Mouse (Mus musculus) left cerebral cortex, adult 2 months (tissue): ENCODE measurements around the gene Hif3a. TPM values are rescaled to one million over a fixed set of nuclear protein-coding genes. Genes with fewer than 3 reads are reported as not detected.
"Not testable (repeated sequence)": the region's sequence is repeated elsewhere in the genome, so short reads cannot be mapped to it uniquely, and the experiment has no call there.

ENCODE experiments used
- DNase-seq, 2 experiments: peaks; one replicate each; pipeline ENCODE4 v3.0.0; 2021 to 2022; ENCODE audit warnings: low spot score in 2 of 2, mixed read lengths in 1 of 2; ENCODE audit errors: extremely low spot score in 1 of 2
- H3K27ac ChIP-seq: fragments of 200-600 bp; 2 replicates; pipeline ENCODE4 v1.8.1; 2022
- H3K4me3 ChIP-seq: fragments of 200-600 bp; 2 replicates; pipeline ENCODE4 v1.8.1; 2022
- CTCF ChIP-seq: fragments of 200-600 bp; IDR thresholded peaks from 2 replicates; pipeline ENCODE4 v1.8.1; 2022; ENCODE audit warnings: antibody characterized with exemption, mild to moderate bottlenecking, moderate library complexity
- intact Hi-C: fragments of 180-260 bp; cut with DNase I; formaldehyde crosslinking; loops from one replicate; pipeline ENCODE4 v1.15.1; 2025
- long read RNA-seq, 2 experiments: library from polyadenylated mRNA; stranded (forward); transcript quantifications; one replicate each; pipeline ENCODE4 v2.0.0; 2021; ENCODE audit warnings: borderline mapping rate in 2 of 2
- total RNA-seq, 2 experiments: library from RNA; stranded (reverse); gene quantifications; 2 replicates each; pipeline ENCODE4 v1.2.3; 2021

Gene Hif3a
- 10 to 100 TPM; 12.1 to 12.8 TPM for total RNA-seq
- long read RNA-seq, experiment 1, full-length matches to known transcripts, result 2 of 6 reads
- long read RNA-seq, experiment 1, partial matches to known transcripts, result 1 of 6 reads
- long read RNA-seq, experiment 1, other reads (novel, unspliced or antisense), result 3 of 6 reads
- long read RNA-seq, experiment 2, full-length matches to known transcripts, result 5 of 8 reads
- long read RNA-seq, experiment 2, partial matches to known transcripts, result 0 of 8 reads
- long read RNA-seq, experiment 2, other reads (novel, unspliced or antisense), result 3 of 8 reads

DNA sequence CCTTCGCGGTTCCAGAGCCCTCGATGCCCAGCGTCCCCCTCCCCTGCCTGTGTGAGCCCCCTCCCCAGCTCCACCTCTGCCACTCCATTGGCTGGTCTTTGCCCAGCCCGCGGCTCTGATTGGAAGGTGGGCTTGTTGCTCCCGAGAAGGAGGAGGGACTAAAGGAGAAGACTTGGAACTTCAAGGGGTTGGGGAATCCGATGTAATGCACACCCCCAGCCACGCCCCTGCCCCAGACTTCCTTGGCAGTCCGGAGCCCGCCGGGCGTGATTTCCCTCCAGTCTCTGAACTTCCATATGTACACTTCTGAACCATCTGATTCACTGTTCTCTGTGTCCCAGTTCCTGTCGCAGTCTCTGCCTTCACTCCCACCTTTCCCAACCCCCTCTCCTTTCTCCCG, at the start of gene Hif3a:
Hif3a (minus strand) TSS at position 39 of the 400 bp plus-strand sequence.
- H3K4me3 ChIP-seq, result peak within 1 kb of the TSS; percentile 38
- peak within 1 kb of the TSS; percentile 92 for H3K27ac ChIP-seq
- no peak for TF ChIP-seq CTCF
- intact Hi-C loops, result loop anchor here (5.0 kb wide), 1 partner anchor 45 kb away; no protein-coding TSS in a partner anchor
- peak; percentile 45 to 56 for DNase-seq

DNA sequence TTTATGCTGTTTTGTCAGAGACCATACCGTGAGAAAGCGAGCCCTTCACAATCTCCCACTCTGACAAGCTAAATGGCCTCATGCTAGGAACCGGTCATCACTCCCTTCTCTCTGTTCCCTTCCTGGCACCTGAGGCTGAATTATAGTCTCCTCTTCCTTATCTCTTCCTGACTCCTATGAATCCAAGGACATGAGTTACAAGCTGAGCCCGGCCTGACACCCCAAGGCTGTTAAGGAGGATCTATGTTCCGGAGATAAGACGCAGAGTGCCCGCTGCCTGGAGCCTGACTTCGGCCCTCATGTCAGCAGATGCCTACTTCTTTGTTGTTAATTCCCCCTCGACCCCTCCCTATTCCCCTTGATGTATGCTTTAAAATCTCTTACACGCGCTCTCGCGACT, 39.4 kb upstream of the Hif3a start:
- DNase-seq, H3K27ac ChIP-seq, H3K4me3 ChIP-seq, intact Hi-C loops: not testable (repeated sequence)

DNA sequence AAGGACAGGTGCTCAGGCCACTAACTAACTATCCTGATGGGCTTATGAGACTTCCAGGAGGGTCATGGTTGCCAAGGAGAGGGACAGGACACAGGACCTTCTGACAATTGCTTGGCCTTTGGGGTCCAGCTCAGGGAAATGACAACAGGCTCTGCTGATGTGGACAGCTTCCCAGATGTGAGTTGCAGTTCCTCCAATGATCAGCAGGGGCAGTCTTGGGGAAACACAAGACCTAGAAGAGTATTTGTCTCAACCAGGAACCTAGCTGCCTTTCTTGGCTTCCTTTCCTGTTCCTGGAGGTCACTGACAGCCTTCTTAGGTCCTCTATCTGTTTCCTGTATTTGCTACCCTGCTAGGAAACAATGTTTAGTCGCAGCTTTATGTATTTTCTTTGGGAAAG, 29.1 kb upstream of the Hif3a start:
- intact Hi-C loops, result no loop called here
- Histone ChIP-seq H3K27ac (no peak overlapping the region), H3K4me3 (no peak overlapping the region)
- DNase-seq, result no peak
- peak; percentile 32 for TF ChIP-seq CTCF

- Histone ChIP-seq H3K4me3 (no peak overlapping the region), H3K27ac (no peak overlapping the region)
- no peak for DNase-seq
- no peak for TF ChIP-seq CTCF
- intact Hi-C loops, result no loop called here
Measured at GRCm38 (mm10) chr7:17090058-17090585, 27.9 kb upstream of the Hif3a start.

DNA sequence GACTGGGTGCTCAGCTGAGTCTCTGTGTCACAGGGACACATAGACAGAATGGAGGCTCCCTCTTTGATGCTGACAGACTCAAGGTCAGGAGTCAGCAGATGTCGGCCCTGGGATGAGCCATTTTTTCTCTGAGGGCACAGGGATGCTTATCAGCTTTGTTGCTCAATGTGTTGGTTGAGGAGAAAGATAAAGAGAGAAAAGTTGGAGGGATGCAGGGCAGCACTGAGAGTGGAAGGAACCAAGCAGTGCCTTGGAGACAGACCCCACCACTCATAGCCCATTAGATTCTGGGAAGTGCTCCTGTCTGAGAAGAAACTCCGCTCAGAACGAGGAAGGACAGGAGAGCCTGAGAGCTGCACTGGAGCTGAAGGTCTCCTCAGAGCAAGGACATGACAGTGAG, 25.5 kb upstream of the Hif3a start:
- no peak overlapping the region for H3K27ac ChIP-seq
- intact Hi-C loops, result no loop called here
- no peak for DNase-seq
- H3K4me3 ChIP-seq, result no peak overlapping the region
- TF ChIP-seq CTCF, result no peak

DNA sequence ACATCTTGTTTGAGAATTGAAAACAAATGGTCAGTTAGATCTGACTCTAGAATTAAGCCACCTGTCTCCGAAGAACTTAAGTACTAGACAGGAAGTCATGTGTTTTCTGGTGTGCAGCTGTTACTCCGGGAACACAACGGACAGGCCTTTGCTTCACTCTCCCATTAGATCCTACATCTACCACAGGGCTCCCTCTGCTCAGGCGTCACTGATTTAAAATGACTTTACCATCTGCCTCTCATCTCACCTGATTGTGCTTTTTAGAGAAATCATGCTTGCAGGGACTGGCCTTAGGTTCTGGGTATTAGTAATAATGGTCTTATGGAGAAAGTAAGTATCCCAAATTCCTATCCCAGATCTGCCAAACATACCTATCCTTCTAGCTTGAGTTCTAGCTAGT, 20.5 kb upstream of the Hif3a start:
- Histone ChIP-seq H3K27ac (no peak overlapping the region), H3K4me3 (no peak overlapping the region)
- intact Hi-C loops, result no loop called here
- no peak for DNase-seq
- no peak for TF ChIP-seq CTCF

- intact Hi-C loops, result no loop called here
- DNase-seq, result no peak
- no peak for TF ChIP-seq CTCF
- Histone ChIP-seq H3K4me3 (no peak overlapping the region), H3K27ac (no peak overlapping the region)
Measured at GRCm38 (mm10) chr7:17078076-17078654, 15.9 kb upstream of the Hif3a start.

DNA sequence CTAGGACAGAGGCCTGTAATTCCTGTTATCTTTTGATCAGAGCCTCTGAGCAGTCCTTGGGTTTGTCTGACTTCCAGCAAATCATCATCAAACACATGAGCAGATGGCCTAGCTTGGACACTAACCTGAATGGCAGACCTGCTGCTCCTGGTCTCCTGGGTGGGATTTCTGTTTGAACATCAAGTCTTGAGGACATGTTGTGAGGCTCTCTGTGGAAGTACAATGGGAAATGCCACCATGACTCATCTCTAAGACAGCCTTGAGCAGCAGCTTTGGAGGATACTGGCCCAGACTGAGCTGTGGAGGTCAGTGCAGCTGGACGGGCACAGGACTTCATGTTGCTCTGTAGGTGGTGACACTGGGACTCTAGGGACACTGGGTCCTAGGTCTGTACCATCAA, 14.3 kb upstream of the Hif3a start:
- TF ChIP-seq CTCF, result no peak
- intact Hi-C loops, result no loop called here
- Histone ChIP-seq H3K27ac (no peak overlapping the region), H3K4me3 (no peak overlapping the region)
- no peak for DNase-seq

- H3K27ac ChIP-seq, result peak within 1 kb of the TSS; percentile 18; the same call in 1 of the 2 replicates
Measured at GRCm38 (mm10) chr7:17073904-17074615, 11.8 kb upstream of the Hif3a start, which contains the start of gene Psg16. Gene Psg16, plus strand, starts transcription at chr7:17074040.

DNA sequence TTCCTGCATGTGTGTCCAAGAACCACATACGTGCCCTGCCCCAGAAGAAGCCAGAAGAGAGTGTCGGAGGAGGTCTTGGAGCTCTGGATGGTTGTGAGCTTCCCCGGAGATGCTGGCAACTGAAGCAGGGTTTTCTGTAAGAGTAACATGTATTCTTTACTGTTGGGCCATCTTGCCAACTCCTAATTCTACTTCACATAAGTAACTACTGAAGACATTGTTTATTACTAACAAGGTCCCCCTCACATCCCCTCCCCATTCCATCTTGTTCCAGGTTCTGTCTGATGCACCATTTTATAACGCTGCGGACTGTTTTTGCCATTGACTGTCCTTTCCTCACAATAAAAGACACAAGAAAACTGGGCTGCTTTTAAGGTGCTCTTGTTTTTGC, 11.3 kb upstream of the Hif3a start:
- Histone ChIP-seq H3K27ac (no peak overlapping the region), H3K4me3 (no peak overlapping the region)
- no peak for DNase-seq
- intact Hi-C loops, result no loop called here
- no peak for TF ChIP-seq CTCF

More at GRCm38 (mm10) chr7:17073904-17074615, 11.8 kb upstream of the Hif3a start, which contains the start of gene Psg16:
- intact Hi-C loops, result loop anchor here (2.0 kb wide), 2 partner anchors 1607 to 1799 kb away; no protein-coding TSS in a partner anchor
- peak; percentile 57 to 66 for DNase-seq
- peak within 1 kb of the TSS; percentile 37 for H3K4me3 ChIP-seq
- peak; percentile 96 for TF ChIP-seq CTCF

DNA sequence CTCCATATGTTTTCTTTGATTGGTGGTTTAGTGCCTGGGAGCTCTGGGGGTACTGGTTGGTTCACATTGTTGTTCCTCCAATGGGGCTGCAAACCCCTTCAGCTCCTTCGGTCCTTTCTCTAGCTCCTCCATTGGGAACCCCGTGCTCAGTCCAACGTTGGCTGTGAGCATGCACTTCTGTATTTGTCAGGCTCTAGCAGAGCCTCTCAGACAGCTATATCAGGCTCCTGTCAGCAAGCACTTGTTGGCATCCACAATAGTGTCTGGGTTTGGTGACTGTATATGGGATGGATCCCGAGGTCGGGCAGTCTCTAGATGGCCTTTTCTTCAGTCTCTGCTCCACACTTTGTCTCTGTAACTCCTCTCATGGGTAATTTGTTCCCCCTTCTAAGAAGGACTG, 5.4 kb upstream of the Hif3a start:
- not testable (repeated sequence) for H3K27ac ChIP-seq, H3K4me3 ChIP-seq, DNase-seq
- intact Hi-C loops, result loop anchor here (2.0 kb wide), 2 partner anchors 41 to 135 kb away; partner anchors contain the start of gene Ppp5c

- intact Hi-C loops, result loop anchor here (1.0 to 2.0 kb wide), 4 partner anchors 40 to 134 kb away; partner anchors contain the start of gene Ppp5c
Measured at GRCm38 (mm10) chr7:17067000-17067399, 4.8 kb upstream of the Hif3a start.

More at GRCm38 (mm10) chr7:17067000-17067399, 4.8 kb upstream of the Hif3a start:
- Histone ChIP-seq H3K4me3 (no peak overlapping the region), H3K27ac (no peak overlapping the region)
- no peak for TF ChIP-seq CTCF
- DNase-seq, result peak in 1 of 2 experiments; percentile 1
